Mouse (Mus musculus) liver, postnatal 0 days (tissue): ENCODE measurements around the gene Draxin.
A peak's percentile ranks its signal among the peaks of the same experiment; 100 is the strongest.

Experiments
- CTCF ChIP-seq: sonication (generic); IDR thresholded peaks from 2 replicates; pipeline ENCODE4 v1.5.1; 2016; ENCODE audit warnings: antibody characterized with exemption, low read depth
- EP300 ChIP-seq: IDR thresholded peaks from 2 replicates; pipeline ENCODE4 v1.6.1; 2016; ENCODE audit warnings: antibody characterized with exemption, low read depth, mild to moderate bottlenecking

- TF ChIP-seq CTCF: peak; percentile 86
- TF ChIP-seq EP300: peak; percentile 53; the same call in 1 of the 2 replicates
Measured at GRCm38 (mm10) chr4:148140098-148141011, 9.9 kb upstream of the Draxin start.
